Mouse (Mus musculus): ENCODE results near the gene Dop1b. TPM values are rescaled to one million over a fixed set of nuclear protein-coding genes. Genes with fewer than 3 reads are reported as not detected.
"Not testable (repeated sequence)": the region's sequence is repeated elsewhere in the genome, so short reads cannot be mapped to it uniquely, and the experiment has no call there.

Dop1b gene
- 21.4 and 21.6 TPM in 2 replicates for polyA plus RNA-seq (2014; fragmentation: Nextera tagmentation; extraction: Ambion mirVana)

DNA sequence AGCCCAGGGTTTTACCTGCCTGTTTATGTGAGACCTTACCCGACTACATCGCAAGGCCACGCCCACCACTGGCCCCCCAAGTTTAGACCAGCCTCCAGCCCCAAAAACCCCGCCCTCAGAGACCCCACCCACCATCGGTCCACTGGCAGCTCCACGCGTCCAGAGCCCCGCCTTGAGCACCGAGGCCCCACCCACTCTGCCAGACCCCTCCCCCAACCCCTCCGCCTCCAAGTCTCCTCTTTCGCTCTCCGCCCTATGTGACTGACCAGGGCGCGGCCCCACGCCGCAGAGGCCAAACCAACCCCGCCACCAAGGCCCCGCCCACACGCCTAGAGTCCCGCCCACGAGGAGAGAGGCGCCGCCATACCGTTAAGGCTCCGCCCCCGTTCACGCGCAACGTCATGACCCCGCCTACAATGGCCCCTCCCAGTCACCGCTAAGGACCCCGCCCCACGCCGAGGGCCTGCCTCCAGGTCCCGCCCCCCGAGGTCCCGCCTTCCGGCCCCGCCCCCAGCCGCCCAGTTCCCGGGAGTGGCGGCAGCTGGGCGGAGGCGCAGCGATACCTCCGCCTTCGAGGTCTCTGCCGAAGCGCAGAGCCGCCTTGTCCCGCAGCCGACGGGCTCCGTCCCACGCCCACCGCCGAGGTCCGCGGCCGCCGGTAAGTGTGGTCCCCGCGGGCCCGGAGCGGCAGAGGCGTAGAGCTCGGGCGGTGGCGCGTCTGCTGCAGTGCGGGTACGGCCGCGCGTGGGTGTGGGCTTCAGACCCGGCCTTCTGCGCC, at the start of gene Dop1b:
TSS of gene Dop1b (plus strand) at position 494 of the 778 bp plus-strand sequence.
- H3K36me3 ChIP-seq (ENCODE audit: control insufficient read depth, insufficient read depth, low read length): no peaks in the 10 kb centered on the region
- peaks cover 4% of the 10 kb centered on the region; the same call in 1 of the 2 replicates for H3K4me1 ChIP-seq (ENCODE audit: control insufficient read depth, insufficient read depth, low read length)
- H3K4me2 ChIP-seq (replicated peaks; ENCODE audit: low read depth, low read length): peak within 1 kb of the TSS; percentile 73
- peaks cover 10% of the 10 kb centered on the region for H3K27me3 ChIP-seq (ENCODE audit: control insufficient read depth, insufficient read depth, low read length)
- under 1% methylated on average over 59 of the region's 77 CpGs for WGBS
- H3K4me3 ChIP-seq (ENCODE audit: low read length): peak within 1 kb of the TSS; percentile 64
- H3K27ac ChIP-seq (ENCODE audit: low read depth, low read length): no peak within 1 kb of the TSS
- H3K9ac ChIP-seq (ENCODE audit: low read depth, low read length): peak within 1 kb of the TSS; percentile 76
- H3K9me3 ChIP-seq (ENCODE audit: control insufficient read depth, low read length): no peaks in the 10 kb centered on the region
- peak; percentile 96 for ATAC-seq (ENCODE audit: low FRiP score, low TSS enrichment)

- no peak overlapping the region for H3K27ac ChIP-seq (ENCODE audit: low read depth, low read length)
- ATAC-seq (ENCODE audit: low FRiP score, low TSS enrichment): no peak
- H3K4me2 ChIP-seq (replicated peaks; ENCODE audit: low read depth, low read length): no peak overlapping the region
- no peaks in the 10 kb centered on the region for H3K36me3 ChIP-seq (ENCODE audit: control insufficient read depth, insufficient read depth, low read length)
- no peaks in the 10 kb centered on the region for H3K27me3 ChIP-seq (ENCODE audit: control insufficient read depth, insufficient read depth, low read length)
- no peak overlapping the region for H3K9ac ChIP-seq (ENCODE audit: low read depth, low read length)
- no peaks in the 10 kb centered on the region for H3K4me1 ChIP-seq (ENCODE audit: control insufficient read depth, insufficient read depth, low read length)
- peaks cover 4% of the 10 kb centered on the region; the same call in 1 of the 2 replicates for H3K9me3 ChIP-seq (ENCODE audit: control insufficient read depth, low read length)
- H3K4me3 ChIP-seq (ENCODE audit: low read length): no peak overlapping the region
Measured at GRCm38 (mm10) chr16:93667976-93668375, 43.7 kb upstream of the Dop1b start.

DNA sequence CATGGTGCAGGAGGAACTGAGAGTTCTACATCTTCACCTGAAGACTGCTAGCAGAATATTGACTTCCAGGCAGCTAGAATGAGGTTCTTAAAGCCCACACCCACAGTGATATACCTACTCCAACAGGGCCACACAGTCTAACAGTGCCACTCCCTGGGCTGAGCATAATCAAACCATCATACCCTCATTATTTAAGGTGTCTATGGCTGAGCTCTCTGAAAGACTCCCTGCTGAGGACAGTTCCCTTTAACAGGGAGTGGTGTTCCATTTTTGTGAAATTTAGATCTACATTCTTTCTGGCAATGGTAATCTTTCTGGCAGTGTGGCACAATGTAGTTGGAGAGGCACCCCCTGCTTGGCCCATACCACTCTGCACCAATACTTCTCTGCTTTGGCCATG, 42.2 kb upstream of the Dop1b start:
- Histone ChIP-seq H3K27ac (ENCODE audit: low read depth, low read length) (no peak overlapping the region), H3K9ac (ENCODE audit: low read depth, low read length) (no peak overlapping the region), H3K4me1 (ENCODE audit: control insufficient read depth, insufficient read depth, low read length) (no peaks in the 10 kb centered on the region), H3K9me3 (ENCODE audit: control insufficient read depth, low read length) (peaks cover 4% of the 10 kb centered on the region; the same call in 1 of the 2 replicates), H3K4me2 (replicated peaks; ENCODE audit: low read depth, low read length) (no peak overlapping the region), H3K27me3 (ENCODE audit: control insufficient read depth, insufficient read depth, low read length) (no peaks in the 10 kb centered on the region), H3K4me3 (ENCODE audit: low read length) (no peak overlapping the region), H3K36me3 (ENCODE audit: control insufficient read depth, insufficient read depth, low read length) (no peaks in the 10 kb centered on the region)
- ATAC-seq (ENCODE audit: low FRiP score, low TSS enrichment): no peak

DNA sequence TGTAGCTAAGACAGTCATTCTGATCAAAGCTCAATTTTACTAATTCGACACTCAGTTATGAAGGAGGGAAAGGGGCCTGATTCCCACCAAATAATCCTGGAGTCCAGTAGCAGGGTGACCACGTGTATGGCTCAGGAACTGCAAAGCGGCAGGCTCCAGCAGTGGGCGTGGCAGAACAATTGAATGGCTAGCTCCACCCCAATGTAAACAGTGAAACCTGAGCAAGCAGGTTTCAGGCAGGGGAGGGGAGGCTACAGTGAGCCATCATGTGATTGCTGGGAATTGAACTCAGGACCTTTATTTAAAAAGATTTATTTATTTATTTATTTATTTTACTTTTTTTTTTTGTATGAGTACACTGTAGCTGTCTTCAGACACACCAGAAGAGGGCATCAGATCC, 41.2 kb upstream of the Dop1b start:
- not testable (repeated sequence) for H3K4me2 ChIP-seq (replicated peaks; ENCODE audit: low read depth, low read length); H3K27me3 ChIP-seq (ENCODE audit: control insufficient read depth, insufficient read depth, low read length); H3K9ac ChIP-seq (ENCODE audit: low read depth, low read length); H3K4me1 ChIP-seq (ENCODE audit: control insufficient read depth, insufficient read depth, low read length); H3K9me3 ChIP-seq (ENCODE audit: control insufficient read depth, low read length); H3K4me3 ChIP-seq (ENCODE audit: low read length); ATAC-seq (ENCODE audit: low FRiP score, low TSS enrichment); H3K27ac ChIP-seq (ENCODE audit: low read depth, low read length); H3K36me3 ChIP-seq (ENCODE audit: control insufficient read depth, insufficient read depth, low read length)
- 37% methylated on average over 4 of the region's 4 CpGs for WGBS

DNA sequence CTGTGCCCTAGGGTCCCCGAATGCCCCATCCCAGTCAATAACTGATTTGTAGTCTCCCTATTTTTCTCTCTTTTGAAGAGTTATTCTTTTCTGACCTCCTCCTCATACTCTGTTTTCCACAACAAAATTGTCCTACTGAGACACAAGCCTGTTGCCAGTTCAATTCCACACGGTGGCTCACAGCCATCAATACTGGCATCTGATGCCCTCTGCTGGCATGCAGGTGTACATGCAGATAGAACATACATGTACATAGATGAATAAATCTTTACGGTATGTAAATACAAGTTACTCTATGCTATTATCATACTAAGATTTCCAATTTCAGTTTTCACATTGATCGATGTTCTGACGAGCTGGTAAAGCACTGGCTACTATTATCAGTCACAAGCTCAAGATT, 40.6 kb upstream of the Dop1b start:
- ATAC-seq (ENCODE audit: low FRiP score, low TSS enrichment): no peak
- WGBS: 92% methylated on average over 5 of the region's 5 CpGs

GRCm38 (mm10) chr16:93676376-93676775, 35.3 kb upstream of the Dop1b start:
- H3K27ac ChIP-seq (ENCODE audit: low read depth, low read length): no peak overlapping the region
- ATAC-seq (ENCODE audit: low FRiP score, low TSS enrichment): no peak
- no peak overlapping the region for H3K9ac ChIP-seq (ENCODE audit: low read depth, low read length)
- H3K4me2 ChIP-seq (replicated peaks; ENCODE audit: low read depth, low read length): no peak overlapping the region
- no peaks in the 10 kb centered on the region for H3K9me3 ChIP-seq (ENCODE audit: control insufficient read depth, low read length)
- 83% methylated on average over 5 of the region's 5 CpGs for WGBS
- no peak overlapping the region for H3K4me3 ChIP-seq (ENCODE audit: low read length)
- no peaks in the 10 kb centered on the region for H3K27me3 ChIP-seq (ENCODE audit: control insufficient read depth, insufficient read depth, low read length)
- H3K36me3 ChIP-seq (ENCODE audit: control insufficient read depth, insufficient read depth, low read length): no peaks in the 10 kb centered on the region
- H3K4me1 ChIP-seq (ENCODE audit: control insufficient read depth, insufficient read depth, low read length): no peaks in the 10 kb centered on the region

More for the DNA sequence above, 40.6 kb upstream of the Dop1b start:
- H3K36me3 ChIP-seq (ENCODE audit: control insufficient read depth, insufficient read depth, low read length): no peaks in the 10 kb centered on the region
- H3K27ac ChIP-seq (ENCODE audit: low read depth, low read length): no peak overlapping the region
- no peaks in the 10 kb centered on the region for H3K27me3 ChIP-seq (ENCODE audit: control insufficient read depth, insufficient read depth, low read length)
- H3K9ac ChIP-seq (ENCODE audit: low read depth, low read length): no peak overlapping the region
- H3K4me2 ChIP-seq (replicated peaks; ENCODE audit: low read depth, low read length): no peak overlapping the region
- H3K4me1 ChIP-seq (ENCODE audit: control insufficient read depth, insufficient read depth, low read length): no peaks in the 10 kb centered on the region
- no peak overlapping the region for H3K4me3 ChIP-seq (ENCODE audit: low read length)
- H3K9me3 ChIP-seq (ENCODE audit: control insufficient read depth, low read length): peaks cover 4% of the 10 kb centered on the region; the same call in 1 of the 2 replicates

DNA sequence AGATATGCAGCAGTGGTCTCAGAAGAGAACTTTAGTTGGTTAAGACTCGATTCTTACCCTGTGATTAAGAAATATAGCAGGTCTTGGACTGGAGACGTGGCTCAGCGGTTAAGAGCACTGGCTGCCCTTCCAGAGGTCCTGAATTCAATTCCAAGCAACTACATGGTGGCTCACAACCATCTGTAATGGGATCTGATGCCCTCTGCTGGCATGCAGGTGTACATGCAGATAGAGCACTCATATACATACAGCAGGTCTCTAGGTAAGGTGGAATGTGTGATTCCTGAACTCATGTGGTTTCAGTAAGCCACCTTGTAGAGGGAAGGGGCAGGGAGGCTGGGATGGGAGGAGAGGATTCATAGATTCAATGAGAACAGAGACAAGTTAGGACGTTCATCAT, 33.5 kb upstream of the Dop1b start:
- H3K9ac ChIP-seq (ENCODE audit: low read depth, low read length): no peak overlapping the region
- no peak overlapping the region for H3K4me2 ChIP-seq (replicated peaks; ENCODE audit: low read depth, low read length)
- WGBS: 74% methylated on average over 4 of the region's 4 CpGs
- peaks cover 14% of the 10 kb centered on the region for H3K27me3 ChIP-seq (ENCODE audit: control insufficient read depth, insufficient read depth, low read length)
- H3K4me3 ChIP-seq (ENCODE audit: low read length): no peak overlapping the region
- no peaks in the 10 kb centered on the region for H3K9me3 ChIP-seq (ENCODE audit: control insufficient read depth, low read length)
- ATAC-seq (ENCODE audit: low FRiP score, low TSS enrichment): no peak
- peaks cover 4% of the 10 kb centered on the region; the same call in 1 of the 2 replicates for H3K4me1 ChIP-seq (ENCODE audit: control insufficient read depth, insufficient read depth, low read length)
- H3K27ac ChIP-seq (ENCODE audit: low read depth, low read length): no peak overlapping the region
- H3K36me3 ChIP-seq (ENCODE audit: control insufficient read depth, insufficient read depth, low read length): no peaks in the 10 kb centered on the region

GRCm38 (mm10) chr16:93679165-93679564, 32.5 kb upstream of the Dop1b start:
- Histone ChIP-seq H3K4me3 (ENCODE audit: low read length) (no peak overlapping the region), H3K27me3 (ENCODE audit: control insufficient read depth, insufficient read depth, low read length) (peaks cover 24% of the 10 kb centered on the region), H3K36me3 (ENCODE audit: control insufficient read depth, insufficient read depth, low read length) (no peaks in the 10 kb centered on the region), H3K4me2 (replicated peaks; ENCODE audit: low read depth, low read length) (no peak overlapping the region), H3K4me1 (ENCODE audit: control insufficient read depth, insufficient read depth, low read length) (peaks cover 8% of the 10 kb centered on the region; the same call in 1 of the 2 replicates), H3K9ac (ENCODE audit: low read depth, low read length) (no peak overlapping the region), H3K9me3 (ENCODE audit: control insufficient read depth, low read length) (no peaks in the 10 kb centered on the region), H3K27ac (ENCODE audit: low read depth, low read length) (no peak overlapping the region)
- WGBS: 74% methylated on average over 9 of the region's 9 CpGs
- no peak for ATAC-seq (ENCODE audit: low FRiP score, low TSS enrichment)

DNA sequence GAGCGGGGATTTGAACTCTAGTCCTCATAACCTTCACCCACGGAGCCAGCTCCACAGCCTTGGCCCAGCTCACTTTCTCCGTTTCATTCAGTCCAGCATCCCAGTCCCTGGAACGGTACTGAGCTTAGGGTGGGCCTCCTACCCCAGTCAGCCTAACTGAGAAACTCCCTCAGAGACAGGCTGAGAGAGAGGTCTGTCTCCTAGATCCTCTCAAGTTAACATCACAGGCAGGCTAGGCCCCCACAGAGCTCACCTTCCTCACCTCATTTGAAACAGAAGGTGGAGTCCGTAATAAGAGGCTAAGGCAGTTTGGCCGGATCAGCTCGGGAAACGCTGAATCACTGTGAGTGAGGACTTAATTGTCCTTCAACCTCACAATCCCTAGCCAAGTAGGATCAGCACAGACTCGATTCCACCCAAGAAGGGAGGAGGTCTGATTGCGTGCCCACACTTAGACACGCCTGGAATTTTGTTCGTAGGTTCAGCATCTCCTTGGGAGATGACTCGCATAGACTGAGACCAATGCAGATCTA, 29.5 kb upstream of the Dop1b start:
- ATAC-seq (ENCODE audit: low FRiP score, low TSS enrichment): no peak
- Histone ChIP-seq H3K36me3 (ENCODE audit: control insufficient read depth, insufficient read depth, low read length) (no peaks in the 10 kb centered on the region), H3K4me1 (ENCODE audit: control insufficient read depth, insufficient read depth, low read length) (peaks cover 8% of the 10 kb centered on the region; the same call in 1 of the 2 replicates), H3K27me3 (ENCODE audit: control insufficient read depth, insufficient read depth, low read length) (peaks cover 29% of the 10 kb centered on the region), H3K27ac (ENCODE audit: low read depth, low read length) (no peak overlapping the region), H3K9me3 (ENCODE audit: control insufficient read depth, low read length) (no peaks in the 10 kb centered on the region), H3K9ac (ENCODE audit: low read depth, low read length) (no peak overlapping the region), H3K4me3 (ENCODE audit: low read length) (peak overlapping the region; percentile 41), H3K4me2 (replicated peaks; ENCODE audit: low read depth, low read length) (peak overlapping the region; percentile 93)
- 20% methylated on average over 13 of the region's 13 CpGs for WGBS
